Mouse (Mus musculus) liver, adult 2 months (tissue): ENCODE results near the gene Sorcs3. TPM values are rescaled to one million over a fixed set of nuclear protein-coding genes. Genes with fewer than 3 reads are reported as not detected.

Source experiments
- DNase-seq: peaks from one replicate; pipeline ENCODE4 v3.0.0-alpha.2; 2011; ENCODE audit warnings: low read depth, low spot score; ENCODE audit errors: extremely low read depth
- H3K27ac ChIP-seq: fragments of 200-500 bp; replicated peaks from 2 replicates; pipeline ENCODE4 v1.5.1; 2012; ENCODE audit warnings: low read depth, mild to moderate bottlenecking, control low read depth, inconsistent platforms, low read length; ENCODE audit not compliant: insufficient read depth
- H3K27me3 ChIP-seq: fragments of 200-500 bp; 2 replicates; pipeline ENCODE4 v1.6.1; 2012; ENCODE audit warnings: mild to moderate bottlenecking, moderate library complexity, low read length, inconsistent platforms; ENCODE audit not compliant: control insufficient read depth, insufficient read depth
- H3K36me3 ChIP-seq: fragments of 200-500 bp; 2 replicates; pipeline ENCODE4 v1.6.1; 2012; ENCODE audit warnings: low read length, inconsistent platforms; ENCODE audit not compliant: control insufficient read depth, insufficient read depth
- H3K4me1 ChIP-seq: fragments of 200-500 bp; 2 replicates; pipeline ENCODE4 v1.6.1; 2011; ENCODE audit warnings: low read length; ENCODE audit not compliant: control insufficient read depth, insufficient read depth
- H3K4me3 ChIP-seq: fragments of 200-500 bp; 2 replicates; pipeline ENCODE4 v1.5.1; 2011; ENCODE audit warnings: low read depth, mild to moderate bottlenecking, control low read depth, low read length, moderate library complexity; ENCODE audit not compliant: insufficient read depth
- H3K79me2 ChIP-seq: fragments of 200-500 bp; 2 replicates; pipeline ENCODE4 v1.6.1; 2012; ENCODE audit warnings: inconsistent platforms, mild to moderate bottlenecking, low read length, moderate library complexity; ENCODE audit not compliant: control insufficient read depth, insufficient read depth
- H3K9ac ChIP-seq: fragments of 200-500 bp; 2 replicates; pipeline ENCODE4 v1.6.1; 2012; ENCODE audit warnings: low read depth, mild to moderate bottlenecking, control low read depth, inconsistent platforms, low read length
- CTCF ChIP-seq: fragments of 200-500 bp; IDR thresholded peaks from 2 replicates; pipeline ENCODE4 v1.5.1; 2011; ENCODE audit warnings: low read depth, low read length, control low read depth
- POLR2A ChIP-seq: fragments of 200-500 bp; IDR thresholded peaks from 2 replicates; pipeline ENCODE4 v1.6.1; 2011; ENCODE audit warnings: low read length, control low read depth; ENCODE audit not compliant: insufficient read depth; ENCODE audit errors: extremely low read depth
- WGBS: fragments of 180-500 bp; shearing (Covaris S2); methylation state at CpG from one replicate; pipeline ENCODE4 v1.1.7; 2018; 5-methylcytosine and 5-hydroxymethylcytosine counted together
- polyA plus RNA-seq: library from polyadenylated mRNA; depleted of rRNA; stranded (reverse); fragments of >200 nt; gene quantifications from 2 replicates; pipeline ENCODE4 v1.2.3, GENCODE M21; 2012
- total RNA-seq: library from RNA; depleted of rRNA; stranded (reverse); fragments of >200 nt; gene quantifications from 2 replicates; pipeline ENCODE4 v1.2.3, GENCODE M21; 2014

Sorcs3 gene
- total and polyA plus RNA-seq, 2 experiments: 0.04 to 0.09 TPM

DNA sequence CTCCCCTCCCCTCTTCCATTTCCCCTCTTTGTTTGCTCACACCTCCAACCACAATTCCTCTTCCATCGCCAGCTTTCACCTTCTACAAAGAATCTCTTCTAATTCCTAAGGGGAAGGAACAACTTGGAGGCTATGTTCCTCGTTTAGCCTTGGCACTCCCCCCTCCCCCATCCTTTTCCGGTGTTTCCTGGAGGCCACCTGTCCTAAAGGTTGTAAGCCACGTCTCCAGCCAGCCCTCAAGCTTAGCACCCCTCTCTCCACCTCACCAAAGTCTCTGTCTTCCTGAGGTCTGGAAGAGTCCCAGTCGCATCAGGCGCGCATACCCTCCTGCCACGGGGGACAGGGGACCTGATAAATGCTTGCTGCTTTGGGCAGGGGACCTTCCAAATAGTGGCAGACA is 1.3 kb upstream of the Sorcs3 start:
- no peak for DNase-seq
- Histone ChIP-seq H3K36me3 (no peaks in the 10 kb centered on the region), H3K4me1 (no peaks in the 10 kb centered on the region), H3K9ac (no peak overlapping the region), H3K27ac (no peak overlapping the region), H3K79me2 (no peaks in the 10 kb centered on the region), H3K4me3 (no peak overlapping the region), H3K27me3 (peaks cover 9% of the 10 kb centered on the region)
- TF ChIP-seq POLR2A (no peak), CTCF (no peak)
- WGBS: under 1% methylated on average over 8 of the region's 8 CpGs

GRCm38 (mm10) chr19:48204892-48205761 is 698 bp upstream of the Sorcs3 start:
- Histone ChIP-seq H3K27me3 (peaks cover 9% of the 10 kb centered on the region), H3K27ac (no peak overlapping the region), H3K36me3 (no peaks in the 10 kb centered on the region), H3K9ac (no peak overlapping the region), H3K79me2 (no peaks in the 10 kb centered on the region), H3K4me1 (no peaks in the 10 kb centered on the region), H3K4me3 (no peak overlapping the region; the same call in 1 of the 2 replicates)
- WGBS: 4% methylated on average over 49 of the region's 62 CpGs
- no peak for DNase-seq
- TF ChIP-seq POLR2A (no peak), CTCF (no peak)

DNA sequence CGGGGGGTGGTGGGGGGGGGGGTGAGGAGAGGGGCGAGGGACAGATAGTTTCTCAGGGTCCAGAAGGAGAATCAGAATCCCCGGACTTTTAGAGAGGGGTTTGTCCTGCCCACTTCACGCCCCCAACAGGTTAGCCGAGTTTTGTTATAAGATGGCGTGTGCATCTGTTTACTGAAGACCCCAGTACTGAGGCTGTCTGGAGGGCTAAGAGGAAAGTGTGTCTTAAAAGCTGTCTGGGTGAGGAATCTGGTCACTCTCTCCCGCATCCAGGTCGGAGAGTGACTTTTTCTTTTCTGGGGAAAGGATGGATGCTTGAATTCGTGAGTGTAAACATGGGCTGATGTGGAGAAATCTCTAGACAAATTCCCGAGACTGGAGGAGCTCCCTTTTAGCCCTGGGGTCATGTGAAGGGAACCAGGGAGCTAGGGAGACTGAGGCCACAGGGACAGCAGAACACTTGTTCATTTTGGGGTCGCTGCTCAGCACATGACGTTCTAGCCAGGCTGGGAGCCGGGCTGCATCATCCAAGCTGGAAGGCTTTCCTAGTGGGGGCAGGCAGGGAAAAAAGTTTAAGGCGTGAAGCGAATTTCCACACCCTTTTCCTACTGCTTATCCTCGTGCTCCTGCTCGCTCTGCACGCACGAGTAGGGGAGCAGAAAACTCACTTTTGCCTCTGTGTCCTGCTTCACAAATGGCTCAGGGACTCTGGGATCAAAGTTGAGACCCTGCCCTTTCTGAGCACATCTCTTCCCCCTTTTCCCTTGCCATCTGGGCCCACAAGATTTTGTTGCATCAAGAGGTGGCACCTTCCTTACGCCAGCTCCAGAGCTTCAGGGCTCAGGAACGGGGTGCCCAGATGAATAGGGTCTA is 1.3 kb downstream of the Sorcs3 start:
- Histone ChIP-seq H3K9ac (no peak overlapping the region), H3K4me3 (no peak overlapping the region), H3K27me3 (peaks cover 9% of the 10 kb centered on the region), H3K27ac (no peak overlapping the region), H3K36me3 (no peaks in the 10 kb centered on the region), H3K4me1 (no peaks in the 10 kb centered on the region), H3K79me2 (no peaks in the 10 kb centered on the region)
- TF ChIP-seq CTCF (no peak), POLR2A (no peak)
- 7% methylated on average over 21 of the region's 21 CpGs for WGBS
- no peak for DNase-seq

DNA sequence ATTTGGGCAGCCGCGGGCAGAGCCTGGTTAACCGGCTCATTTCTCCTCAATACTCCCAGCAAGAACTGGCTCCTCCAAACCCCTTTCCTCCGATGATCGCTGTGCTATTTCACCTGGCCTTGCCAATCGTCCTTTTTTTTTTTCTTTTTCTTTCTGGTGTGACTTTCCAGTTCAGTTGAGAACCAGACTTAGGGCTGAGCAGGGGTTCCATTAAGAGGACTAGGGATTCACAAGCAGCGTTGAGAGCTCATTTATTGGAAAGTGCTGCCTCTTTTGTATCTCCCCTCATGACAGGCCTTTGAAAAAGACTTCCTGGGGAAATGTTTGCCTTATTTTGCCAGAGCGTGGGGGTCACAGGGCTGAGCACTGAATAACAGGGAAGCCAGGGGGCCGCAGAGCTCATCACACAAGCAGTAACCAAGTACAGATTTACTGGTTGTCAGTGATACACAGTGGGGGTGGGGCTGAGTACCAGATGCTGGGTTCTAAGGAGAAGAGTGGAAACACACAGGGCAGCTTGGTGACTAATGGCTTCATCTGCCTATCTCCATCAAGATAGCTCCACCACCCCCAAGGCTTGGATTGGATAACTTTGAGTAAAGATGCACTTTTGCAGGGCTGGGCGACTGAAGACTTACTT is 2.0 kb downstream of the Sorcs3 start:
- no peak for TF ChIP-seq CTCF
- TF ChIP-seq POLR2A: no peak

DNA sequence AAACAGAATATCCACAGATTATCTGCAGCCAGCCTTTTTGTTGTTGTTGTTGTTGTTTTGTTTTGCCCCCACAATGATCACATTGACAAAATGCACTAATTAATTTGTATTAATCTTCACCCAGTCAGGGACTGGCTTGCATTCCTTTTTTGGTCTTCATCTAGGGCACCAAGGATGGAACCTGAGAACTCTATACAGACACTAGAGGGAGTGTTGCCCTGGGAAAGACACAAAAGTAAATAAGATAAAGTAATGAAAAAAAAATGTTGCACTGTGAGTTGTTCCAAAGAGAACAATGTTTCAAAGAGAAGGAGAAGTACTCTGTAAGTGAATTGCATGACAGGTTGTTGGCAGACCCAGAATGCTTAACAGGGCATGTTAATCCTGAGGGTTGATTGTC is 9.6 kb downstream of the Sorcs3 start:
- no peak overlapping the region for H3K4me3 ChIP-seq
- no peaks in the 10 kb centered on the region for H3K36me3 ChIP-seq
- H3K27me3 ChIP-seq: no peaks in the 10 kb centered on the region
- no peak for DNase-seq
- TF ChIP-seq CTCF: no peak
- no peak for TF ChIP-seq POLR2A
- H3K27ac ChIP-seq: no peak overlapping the region
- no peaks in the 10 kb centered on the region for H3K79me2 ChIP-seq
- no peak overlapping the region for H3K9ac ChIP-seq
- H3K4me1 ChIP-seq: no peaks in the 10 kb centered on the region

More for the DNA sequence above, 2.0 kb downstream of the Sorcs3 start:
- Histone ChIP-seq H3K4me1 (no peaks in the 10 kb centered on the region), H3K4me3 (no peak overlapping the region), H3K9ac (no peak overlapping the region), H3K79me2 (no peaks in the 10 kb centered on the region), H3K36me3 (no peaks in the 10 kb centered on the region), H3K27me3 (peaks cover 9% of the 10 kb centered on the region), H3K27ac (no peak overlapping the region)
- DNase-seq: no peak
- WGBS: 15% methylated on average over 10 of the region's 10 CpGs
